Mouse (Mus musculus): ENCODE data around the gene Slc25a20.
"Not testable (repeated sequence)": the region's sequence is repeated elsewhere in the genome, so short reads cannot be mapped to it uniquely, and the experiment has no call there.

The Slc25a20 gene

DNA sequence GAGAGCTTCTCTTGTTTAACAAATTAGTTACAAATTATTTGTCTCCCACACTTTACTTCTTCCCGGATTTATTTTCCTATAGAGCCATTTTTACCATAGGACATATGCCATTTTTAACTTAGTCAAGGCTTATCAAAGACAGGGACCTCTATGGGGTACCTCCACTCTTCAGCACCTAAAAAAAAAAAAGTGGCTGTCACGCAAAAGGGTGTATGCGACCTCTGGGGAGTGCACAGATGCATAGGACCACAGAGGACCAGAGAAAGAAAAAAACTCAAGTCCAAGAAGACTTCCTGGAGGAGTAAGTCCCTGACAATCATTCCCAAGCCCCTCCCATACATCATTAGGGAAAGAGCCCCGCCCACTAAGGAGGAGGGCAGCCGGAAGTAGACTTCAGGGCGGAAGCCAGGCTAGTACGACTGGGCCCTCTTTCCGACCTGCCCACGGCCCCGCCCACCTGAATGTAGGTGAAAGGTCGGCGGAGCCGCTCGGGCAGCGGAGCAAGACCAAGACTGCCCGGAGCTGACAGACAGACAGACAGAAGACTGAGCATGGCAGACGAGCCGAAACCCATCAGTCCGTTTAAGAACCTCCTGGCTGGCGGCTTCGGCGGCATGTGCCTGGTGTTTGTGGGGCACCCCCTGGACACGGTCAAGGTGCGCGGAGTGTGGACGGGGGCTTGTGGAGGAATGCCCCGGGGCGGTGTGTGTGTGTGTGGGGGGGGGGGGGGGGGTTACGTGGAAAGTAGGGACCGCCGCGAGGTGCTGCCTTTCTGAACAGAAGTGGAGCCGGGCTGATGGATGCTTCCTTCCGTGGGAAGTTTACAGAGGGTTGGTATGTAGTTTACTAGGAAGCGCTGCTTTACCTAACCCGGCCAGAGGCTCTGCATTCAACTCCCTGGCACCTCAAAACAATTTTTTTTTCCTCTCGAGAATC, at the start of gene Slc25a20:
TSS of gene Slc25a20 (plus strand) at position 412 of the 936 bp plus-strand sequence.
- DNase-seq (ENCODE audit: low read depth, low spot score), result peak; percentile 86

DNA sequence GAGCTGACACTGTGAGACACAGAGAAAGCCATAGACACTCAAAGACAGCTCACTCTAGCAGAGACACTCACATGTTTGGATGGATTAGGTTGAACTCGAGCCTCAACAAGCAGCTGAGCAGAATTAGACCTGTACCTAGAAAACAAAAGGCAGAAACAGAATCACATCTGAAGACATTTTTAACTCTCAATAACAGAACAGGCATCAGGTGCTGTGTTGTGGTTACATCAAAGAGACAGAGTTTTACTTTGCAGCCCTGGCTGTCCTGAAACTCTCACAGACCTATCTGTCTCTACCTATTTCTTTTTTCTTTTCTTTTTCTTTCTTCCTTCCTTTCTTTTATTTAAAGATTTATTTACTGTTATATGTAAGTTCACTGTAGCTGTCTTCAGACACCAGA, 44.6 kb upstream of the Slc25a20 start:
- no peak for DNase-seq (ENCODE audit: low read depth, low spot score)

DNA sequence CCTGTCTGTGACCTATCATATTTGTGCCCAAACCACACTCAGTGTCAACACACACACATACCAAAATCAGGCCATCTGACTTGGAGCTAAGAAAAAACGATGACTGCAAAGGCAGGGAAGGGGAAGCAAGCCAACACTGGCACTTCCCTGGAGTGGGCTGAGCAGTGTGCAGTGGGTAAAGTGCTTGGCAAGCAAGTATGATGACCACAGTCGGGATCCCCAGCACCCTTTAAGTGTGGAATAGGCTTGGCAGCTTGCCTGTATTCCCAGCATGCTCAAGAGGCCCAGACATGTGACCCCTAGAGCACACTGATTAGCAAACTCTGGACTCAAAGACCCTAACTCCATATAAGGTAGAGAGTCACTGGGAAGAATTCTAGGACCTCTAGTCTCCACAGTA, 35.4 kb upstream of the Slc25a20 start:
- peak; percentile 12 for DNase-seq (ENCODE audit: low read depth, low spot score)

DNA sequence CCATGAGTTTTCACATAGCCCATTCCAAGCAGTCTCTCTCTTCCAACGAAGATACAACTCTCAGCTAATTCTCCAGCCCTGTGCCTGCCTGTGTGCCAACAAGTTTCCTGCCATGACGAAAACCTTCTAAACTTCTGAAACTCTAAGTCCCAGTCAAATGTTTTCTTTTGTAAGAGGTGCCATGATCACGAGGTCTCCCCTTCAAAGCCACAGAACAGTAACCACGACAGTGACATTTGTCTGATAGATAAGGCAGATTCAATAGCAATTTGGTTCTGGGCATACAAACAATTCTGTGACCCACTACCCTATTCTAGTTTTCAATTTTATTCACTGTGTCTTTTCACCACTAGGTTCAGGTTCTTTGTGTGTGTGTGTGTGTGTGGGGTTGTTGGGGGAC, 33.7 kb upstream of the Slc25a20 start:
- no peak for DNase-seq (ENCODE audit: low read depth, low spot score)

DNA sequence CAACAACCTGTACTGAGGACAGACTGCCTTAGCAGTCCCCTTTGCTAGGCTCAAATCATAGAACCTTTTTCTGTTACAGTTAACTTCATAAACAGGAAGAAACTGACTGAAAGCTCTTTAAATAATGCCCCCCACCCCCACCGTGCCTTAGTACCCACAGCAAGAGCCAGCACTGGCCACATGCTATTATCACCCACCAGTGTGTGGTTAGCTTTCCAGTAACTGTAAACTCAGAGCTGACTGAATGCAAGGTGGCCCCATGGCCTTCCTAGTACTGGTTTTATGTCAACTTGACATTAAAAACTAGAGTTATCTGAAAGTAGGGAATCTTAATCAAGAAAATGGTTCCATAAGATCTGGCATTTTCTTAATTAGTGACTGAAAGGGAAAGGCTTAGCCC, 31.2 kb upstream of the Slc25a20 start:
- DNase-seq (ENCODE audit: low read depth, low spot score), result no peak

DNA sequence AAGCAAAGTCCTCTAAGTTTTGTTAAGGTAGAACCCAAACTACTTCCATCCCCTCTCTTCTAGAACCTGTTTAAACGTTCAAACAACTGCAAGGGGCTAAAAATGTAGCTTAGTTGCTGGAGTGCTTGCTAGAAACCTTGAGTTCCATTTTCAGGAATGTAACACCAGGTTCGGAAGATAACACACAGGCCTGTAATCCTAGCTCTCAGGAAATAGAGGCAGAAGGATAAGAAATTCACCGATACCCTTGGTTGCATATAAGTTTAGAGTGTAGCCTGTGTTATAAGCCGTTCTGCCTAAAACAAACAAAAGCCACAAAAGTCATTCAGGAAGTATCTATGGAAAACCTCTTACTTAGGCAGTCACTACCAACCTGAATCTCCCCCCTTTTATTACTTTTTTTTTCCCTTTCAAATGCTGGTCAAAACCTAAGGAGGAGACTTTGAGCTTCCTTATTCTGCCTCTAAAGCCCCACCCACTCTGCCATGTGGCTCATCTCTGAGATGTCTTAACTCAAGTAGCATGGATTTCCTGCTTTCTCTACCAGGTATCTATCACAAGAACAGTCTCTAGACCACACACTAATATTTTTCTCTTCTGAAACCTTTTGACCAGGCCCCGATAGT, 30.1 kb upstream of the Slc25a20 start:
- no peak for DNase-seq (ENCODE audit: low read depth, low spot score)

DNA sequence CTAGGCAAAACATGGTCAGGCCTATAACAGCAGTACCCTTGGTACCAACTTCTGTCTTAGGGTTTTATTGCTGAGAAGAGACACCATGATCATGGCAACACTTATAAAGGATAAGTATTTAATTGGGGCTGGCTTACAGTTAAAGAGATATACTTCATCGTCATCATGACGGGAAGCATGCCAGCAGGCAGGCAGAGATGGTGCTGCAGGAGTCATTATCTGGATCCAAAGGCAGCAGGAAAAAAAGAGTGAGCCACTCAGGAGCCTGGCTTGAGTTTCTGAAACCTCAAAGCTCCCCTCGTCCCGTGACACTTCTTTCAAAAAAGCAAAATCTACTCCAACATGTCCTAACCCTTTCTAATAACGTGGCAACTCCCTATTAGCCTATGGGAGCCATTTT, 29.5 kb upstream of the Slc25a20 start:
- DNase-seq (ENCODE audit: low read depth, low spot score), result no peak

DNA sequence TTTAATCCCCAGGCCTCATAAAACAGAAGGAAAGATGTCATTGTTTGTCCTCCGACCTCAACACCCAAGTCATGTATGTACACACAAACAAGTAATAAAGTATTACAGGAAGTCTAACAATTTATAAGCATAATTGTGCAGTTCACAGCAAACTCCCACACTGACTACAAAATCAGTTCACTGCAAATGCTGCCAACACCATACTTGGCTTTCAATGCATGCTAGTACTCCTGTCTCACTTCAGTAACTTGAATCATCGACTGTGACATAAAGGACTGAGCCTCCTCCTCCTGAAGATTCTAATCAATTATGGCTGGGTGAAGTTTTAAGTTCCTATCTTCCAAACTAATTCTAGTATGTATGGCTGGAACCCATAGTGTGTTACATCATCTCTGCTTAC, 28.0 kb upstream of the Slc25a20 start:
- no peak for DNase-seq (ENCODE audit: low read depth, low spot score)

DNA sequence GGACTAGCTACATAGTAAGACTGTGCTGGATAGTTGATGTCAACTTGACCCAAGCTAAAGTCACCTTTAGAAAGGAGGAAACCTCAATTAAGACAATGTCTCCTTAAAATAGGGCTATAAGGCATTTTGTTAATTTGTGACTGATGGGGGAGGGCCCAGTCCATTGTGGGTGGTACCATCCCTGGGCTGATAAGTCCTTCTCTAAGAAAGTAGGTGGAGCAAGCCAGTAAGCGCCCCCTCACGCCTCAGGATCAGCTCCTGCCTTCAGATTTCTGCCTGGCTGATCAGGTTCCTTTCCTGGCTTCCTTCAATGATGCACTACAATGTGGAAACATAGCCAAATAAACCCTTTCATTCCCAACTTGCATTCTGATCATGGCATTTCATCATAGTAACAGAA, 26.5 kb upstream of the Slc25a20 start:
- no peak for DNase-seq (ENCODE audit: low read depth, low spot score)

DNA sequence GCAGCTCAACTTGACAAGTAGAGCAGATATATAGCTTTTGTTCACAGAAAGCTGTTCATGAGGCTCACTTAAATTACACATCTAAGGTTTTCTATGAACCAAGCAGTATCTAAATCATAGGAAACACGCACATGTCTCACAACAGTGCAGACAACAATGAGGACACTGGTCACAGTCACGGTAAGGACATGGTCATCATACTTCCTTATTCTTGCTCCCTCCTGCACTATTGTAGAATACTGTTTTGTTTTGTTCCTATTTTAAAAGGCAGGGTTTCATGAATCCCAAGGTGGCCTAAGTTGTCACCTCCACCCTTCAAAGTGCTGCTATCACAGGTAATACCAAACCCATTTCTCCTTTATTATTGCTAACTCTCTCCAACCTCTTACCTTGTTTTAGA, 22.1 kb upstream of the Slc25a20 start:
- DNase-seq (ENCODE audit: low read depth, low spot score), result no peak

DNA sequence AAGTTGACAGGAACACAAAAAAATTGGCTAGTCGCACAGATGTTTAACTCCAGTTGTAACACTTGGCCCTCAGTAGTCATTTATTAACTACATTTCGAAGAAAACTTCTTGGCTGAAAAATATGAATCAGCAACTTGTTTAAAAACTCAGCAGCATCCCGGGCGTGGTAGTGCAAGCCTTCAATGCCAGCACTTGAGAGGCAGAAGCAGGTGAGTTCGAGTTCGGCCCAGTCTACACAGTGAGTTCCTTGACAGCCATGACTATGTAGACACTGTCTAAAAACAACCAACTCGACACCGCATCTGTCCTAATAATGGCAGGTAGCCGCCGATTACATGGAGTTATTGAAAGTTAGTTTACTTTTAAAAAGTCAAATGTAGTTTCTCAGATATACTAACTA, 13.7 kb upstream of the Slc25a20 start:
- DNase-seq (ENCODE audit: low read depth, low spot score), result no peak

DNA sequence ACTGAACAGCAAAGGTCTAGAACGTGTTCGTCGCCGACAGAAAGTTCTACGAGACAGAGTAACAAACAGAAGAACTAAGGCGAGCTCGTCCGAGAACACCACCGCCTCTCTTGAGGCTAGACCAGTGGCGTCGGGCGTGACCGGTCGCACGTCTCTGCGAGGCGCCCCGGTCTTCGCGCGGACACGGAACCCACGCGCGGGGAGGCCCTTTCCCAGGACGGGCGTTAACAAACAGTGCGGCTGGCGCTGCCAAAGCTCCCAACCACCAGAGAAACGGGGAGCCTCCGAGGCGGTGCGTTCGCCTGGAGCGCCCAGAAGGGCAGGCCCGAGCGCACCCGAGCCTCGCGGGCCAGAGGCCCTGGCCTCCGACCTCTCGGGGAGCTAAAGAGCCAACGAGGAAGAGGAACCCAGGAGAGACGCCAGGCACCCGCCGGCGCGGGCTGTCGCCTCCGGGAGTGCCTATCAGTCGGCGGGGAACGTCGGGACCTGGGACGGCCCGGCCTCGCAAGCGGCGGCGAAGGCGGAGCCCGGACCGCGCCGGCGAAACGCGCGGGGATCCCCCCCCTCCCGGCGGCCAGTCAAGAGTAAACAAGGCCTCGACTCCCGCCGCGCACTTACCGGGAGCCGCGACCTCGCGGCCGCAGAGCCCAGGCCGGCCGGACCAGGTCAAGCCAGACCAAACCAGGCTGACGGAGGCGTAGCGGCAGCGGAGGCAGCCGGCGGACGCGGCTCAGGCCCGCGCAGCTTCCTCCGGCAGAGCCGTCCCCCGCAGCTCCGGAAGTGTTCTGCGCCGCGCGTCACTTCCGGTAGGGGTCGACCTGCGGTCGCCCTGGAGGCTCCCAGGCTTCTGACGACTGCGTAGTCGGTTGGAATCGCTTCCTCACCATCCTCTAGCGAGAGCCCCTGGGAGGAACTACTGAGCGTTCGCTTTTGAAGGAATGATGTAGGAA, 13.0 kb upstream of the Slc25a20 start, which contains the start of gene Arih2:
TSS of gene Arih2 (minus strand) at position 776 of the 950 bp plus-strand sequence.
- DNase-seq (ENCODE audit: low read depth, low spot score), result peak; percentile 92

DNA sequence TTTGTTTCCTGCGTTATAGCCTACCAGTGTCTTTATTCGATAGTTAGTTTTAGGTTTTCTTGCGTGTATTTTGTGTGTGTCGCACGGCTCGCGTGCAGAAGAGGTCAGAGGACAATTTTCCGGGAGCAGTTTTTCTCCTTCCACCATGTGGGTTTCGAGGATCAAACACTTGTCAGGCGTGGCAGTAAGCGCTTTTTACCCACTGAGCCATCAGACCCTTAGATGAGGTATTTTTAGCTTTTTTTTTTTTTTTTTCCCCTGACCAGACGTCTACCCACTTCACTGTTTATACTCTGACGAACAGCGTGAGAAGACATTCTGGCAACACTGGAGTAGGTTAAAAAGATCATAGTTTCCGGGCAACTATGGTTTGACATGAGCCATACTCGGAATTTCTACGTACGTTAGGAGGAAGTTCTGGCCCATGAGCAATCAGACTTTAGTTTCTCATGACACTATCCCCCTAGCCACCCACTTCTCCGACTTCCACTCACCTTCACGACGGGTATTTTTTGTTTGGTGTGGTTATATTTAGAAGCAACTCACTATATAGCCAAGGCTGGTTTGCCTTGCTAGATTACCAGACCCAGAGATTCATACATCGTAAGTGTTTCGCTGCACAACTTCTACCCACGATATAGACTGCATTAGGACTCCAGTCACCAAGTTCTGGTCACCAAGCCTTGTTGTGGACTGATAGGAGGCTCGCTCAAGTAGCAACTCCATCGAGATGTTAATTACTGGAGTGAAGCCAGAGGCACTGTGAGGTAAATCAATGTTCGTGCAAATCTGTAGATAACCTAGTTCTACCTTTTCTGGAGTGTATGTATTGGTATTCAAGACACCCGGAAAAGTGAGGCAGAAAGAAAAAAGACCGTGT, 12.1 kb upstream of the Slc25a20 start:
- no peak for DNase-seq (ENCODE audit: low read depth, low spot score)

DNA sequence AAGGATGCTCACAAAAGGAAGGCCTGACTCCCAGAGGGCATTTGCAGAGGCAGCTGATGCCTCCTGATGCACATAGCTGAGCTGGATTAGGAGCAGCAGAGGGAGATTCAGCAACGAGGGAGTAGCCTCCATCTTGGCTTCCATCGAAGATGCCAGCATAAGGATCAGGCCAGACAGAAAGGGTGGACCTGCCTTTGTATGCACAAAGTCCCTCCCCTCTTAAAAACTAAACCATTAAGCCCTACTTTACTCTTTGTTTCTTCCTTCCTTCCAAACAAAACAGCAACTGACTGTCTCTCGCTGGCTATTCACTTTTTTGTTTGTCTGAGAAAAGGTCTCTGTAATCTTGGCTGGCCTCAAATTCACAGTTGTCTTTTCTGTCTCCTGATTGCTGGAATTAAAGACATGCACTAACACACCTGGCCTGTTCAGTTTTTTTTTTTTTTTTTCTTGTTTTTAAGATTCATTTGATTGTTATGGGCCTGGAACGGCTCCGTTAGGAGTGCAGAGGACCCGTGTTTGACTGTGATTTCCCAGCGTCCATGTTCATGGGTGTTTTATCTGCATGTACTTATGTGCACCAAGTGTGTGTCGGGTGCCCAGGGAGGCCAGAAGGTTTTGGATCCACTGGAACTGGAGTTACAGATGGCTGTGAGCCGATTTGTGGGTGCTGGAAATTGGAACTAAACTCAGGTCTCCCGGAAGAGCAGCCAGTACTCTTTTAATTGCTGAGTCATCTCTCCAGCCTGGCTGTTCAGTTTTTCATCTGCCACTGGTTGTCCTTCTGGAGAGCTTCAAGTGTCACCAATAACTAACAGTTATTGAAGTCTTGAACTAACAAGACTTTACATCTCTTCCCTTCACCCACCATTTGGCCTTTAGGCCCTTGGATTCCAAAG, 7.1 kb upstream of the Slc25a20 start:
- DNase-seq (ENCODE audit: low read depth, low spot score), result no peak

DNA sequence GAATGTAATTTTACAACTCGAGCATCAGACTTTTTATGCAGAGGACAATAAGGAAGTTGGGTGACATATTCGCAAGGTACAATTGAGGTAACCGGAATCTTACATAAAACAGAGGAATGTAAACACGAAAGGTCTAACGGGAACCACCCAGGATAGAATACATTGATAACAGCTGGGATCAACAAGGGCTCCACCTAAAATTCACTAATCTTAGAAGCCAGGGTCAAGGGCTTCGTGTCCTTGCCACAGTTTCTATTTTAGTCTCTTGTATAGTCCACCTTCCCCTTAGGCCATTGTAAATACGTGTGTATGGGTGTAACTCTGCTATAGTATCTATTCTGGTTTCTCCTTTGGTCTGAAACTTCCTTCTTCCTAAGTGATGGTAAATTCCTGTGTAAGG, 6.0 kb upstream of the Slc25a20 start:
- not testable (repeated sequence) for DNase-seq (ENCODE audit: low read depth, low spot score)

DNA sequence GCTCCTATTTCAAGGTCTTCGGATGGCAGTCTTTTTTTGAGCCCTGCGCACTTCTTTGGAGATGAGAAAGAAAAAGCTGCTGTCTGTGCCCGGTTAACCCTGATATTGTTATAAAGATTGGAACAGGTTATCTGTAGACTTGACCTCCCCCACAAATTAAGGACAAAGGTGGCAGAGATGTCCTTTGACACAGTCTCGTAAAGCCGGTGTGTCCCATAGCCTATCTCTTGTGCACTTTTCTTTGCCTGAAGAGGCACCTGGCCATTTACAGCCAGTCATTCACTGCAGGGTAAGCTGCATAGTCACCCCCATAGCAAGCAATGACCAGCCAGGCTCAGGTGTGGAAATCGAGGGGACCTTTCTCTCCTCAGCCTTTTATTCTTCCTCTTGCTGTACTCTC, 772 bp downstream of the Slc25a20 start:
- no peak for DNase-seq (ENCODE audit: low read depth, low spot score)

DNA sequence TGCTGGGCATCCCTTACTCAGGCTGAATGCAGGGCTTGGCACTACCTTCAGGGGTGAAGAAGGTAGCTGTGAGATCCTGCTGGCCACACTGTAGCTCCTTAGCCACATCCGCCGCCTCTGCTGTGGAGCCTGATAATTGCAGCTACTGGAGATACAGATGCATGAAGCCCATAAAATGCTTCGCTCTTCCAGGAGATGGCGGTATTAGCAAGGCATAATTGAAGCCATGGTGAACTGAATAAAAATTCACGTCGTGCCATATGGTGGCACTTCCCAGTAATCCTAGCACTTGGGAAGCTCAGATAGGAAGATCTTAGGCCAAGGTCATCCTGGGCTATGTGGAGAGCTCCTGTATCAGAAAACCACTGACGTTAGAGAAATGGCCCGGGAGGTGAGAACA, 8.0 kb downstream of the Slc25a20 start:
- no peak for DNase-seq (ENCODE audit: low read depth, low spot score)

DNA sequence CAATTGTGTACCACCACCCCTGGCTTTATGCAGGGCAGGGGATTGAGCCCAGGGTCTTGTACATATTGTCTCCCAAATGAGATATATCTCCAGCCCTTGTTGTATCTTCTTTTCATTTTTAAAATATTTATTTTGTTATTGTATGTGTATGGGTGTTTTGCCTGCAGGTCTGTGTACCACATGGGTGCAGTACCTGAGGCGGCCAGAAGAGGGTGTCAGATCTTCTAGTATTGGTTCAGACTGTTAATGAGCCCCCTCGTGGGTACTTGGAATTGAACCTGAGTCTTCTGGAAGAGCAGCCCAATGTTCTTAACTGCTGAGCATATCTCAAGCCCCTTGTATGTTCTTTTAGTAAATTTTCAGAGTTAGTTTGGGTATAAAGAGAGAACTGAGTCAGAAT, 11.3 kb downstream of the Slc25a20 start:
- DNase-seq (ENCODE audit: low read depth, low spot score), result no peak

DNA sequence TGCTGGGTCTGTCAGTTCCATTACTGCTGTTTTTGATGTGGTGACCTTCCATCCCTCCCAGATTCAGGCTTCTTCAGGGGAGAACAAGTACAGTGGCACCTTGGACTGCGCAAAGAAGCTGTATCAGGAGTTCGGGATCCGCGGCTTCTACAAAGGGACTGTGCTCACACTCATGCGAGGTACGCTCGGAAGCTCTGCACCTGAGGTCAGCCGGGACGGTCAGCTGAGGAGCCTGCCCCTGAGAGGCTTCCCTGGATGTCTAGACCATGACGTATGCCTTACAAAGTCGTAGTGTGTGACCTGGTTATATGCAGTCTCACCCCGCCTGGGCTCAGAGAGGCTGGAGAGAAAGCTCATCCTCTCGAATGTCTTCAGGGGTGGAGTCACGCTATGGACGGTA, 18.1 kb downstream of the Slc25a20 start:
- DNase-seq (ENCODE audit: low read depth, low spot score), result no peak

DNA sequence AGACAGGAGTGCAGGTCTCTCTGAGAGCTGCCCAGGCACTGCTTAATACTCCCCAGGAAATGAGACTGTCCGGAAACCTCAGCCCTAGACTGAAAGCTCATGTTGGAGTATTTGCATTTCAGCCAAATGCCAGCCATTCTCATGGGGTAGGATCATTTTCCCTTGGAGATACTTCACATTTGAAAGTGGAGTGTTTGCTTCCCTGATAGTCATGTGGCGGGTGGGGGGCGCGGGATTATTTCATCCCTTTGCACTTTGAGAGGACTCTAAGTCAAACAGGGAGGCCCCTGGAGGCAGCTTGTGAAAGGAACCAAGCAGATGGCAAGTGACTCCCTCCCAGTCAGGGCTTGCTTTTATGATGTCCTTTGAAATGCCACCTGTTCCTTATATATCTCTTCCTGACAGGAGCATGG, 24.6 kb downstream of the Slc25a20 start:
- DNase-seq (ENCODE audit: low read depth, low spot score), result peak; percentile 73

All from skeletal muscle tissue, adult 2 months (tissue).